Mouse (Mus musculus) embryonic facial prominence, embryonic 12.5 days (tissue): Measurements from ENCODE around the gene Hbb-bh2. TPM values are rescaled to one million over a fixed set of nuclear protein-coding genes. Genes with fewer than 3 reads are reported as not detected.
"Not testable (repeated sequence)": the region's sequence is repeated elsewhere in the genome, so short reads cannot be mapped to it uniquely, and the experiment has no call there.

ENCODE experiments used
- ATAC-seq: fragments of 200-750 bp; cut with Nextera tagmentation; 2 replicates; pipeline ENCODE4 v1.8.0; 2017; ENCODE audit not compliant: insufficient number of reproducible peaks, insufficient read depth, low FRiP score, low TSS enrichment
- H3K27ac ChIP-seq: fragments of 300-500 bp; sonication (generic); 2 replicates; pipeline ENCODE4 v1.5.1; 2016; ENCODE audit warnings: mild to moderate bottlenecking
- H3K27me3 ChIP-seq: fragments of 300-500 bp; sonication (generic); 2 replicates; pipeline ENCODE4 v1.6.1; 2016; ENCODE audit warnings: mild to moderate bottlenecking, moderate library complexity
- H3K36me3 ChIP-seq: fragments of 300-500 bp; sonication (generic); 2 replicates; pipeline ENCODE4 v1.6.1; 2016; ENCODE audit warnings: mild to moderate bottlenecking
- H3K4me1 ChIP-seq: fragments of 300-500 bp; sonication (generic); 2 replicates; pipeline ENCODE4 v1.6.1; 2016
- H3K4me2 ChIP-seq: fragments of 300-500 bp; sonication (generic); replicated peaks from 2 replicates; pipeline ENCODE4 v1.6.1; 2016; ENCODE audit warnings: mild to moderate bottlenecking, moderate library complexity
- H3K4me3 ChIP-seq: fragments of 300-500 bp; sonication (generic); 2 replicates; pipeline ENCODE4 v1.5.1; 2016; ENCODE audit warnings: mild to moderate bottlenecking
- H3K9ac ChIP-seq: fragments of 300-500 bp; sonication (generic); 2 replicates; pipeline ENCODE4 v1.6.1; 2016; ENCODE audit warnings: mild to moderate bottlenecking, moderate library complexity
- H3K9me3 ChIP-seq: fragments of 300-500 bp; sonication (generic); 2 replicates; pipeline ENCODE4 v1.6.1; 2016; ENCODE audit warnings: mild to moderate bottlenecking, moderate library complexity
- WGBS: fragments of 180-500 bp; shearing (Covaris S2); methylation state at CpG from one replicate; pipeline ENCODE4 v1.1.7; 2016; 5-methylcytosine and 5-hydroxymethylcytosine counted together
- polyA plus RNA-seq: library from polyadenylated mRNA; unstranded; fragments of >200 nt; fragmentation: Nextera tagmentation; extraction: Ambion mirVana; gene quantifications from 2 replicates; pipeline ENCODE4 v1.2.1, GENCODE M21; 2016

The Hbb-bh2 gene
- polyA plus RNA-seq, 1 experiment from 2014 or later = 0.32 TPM

DNA sequence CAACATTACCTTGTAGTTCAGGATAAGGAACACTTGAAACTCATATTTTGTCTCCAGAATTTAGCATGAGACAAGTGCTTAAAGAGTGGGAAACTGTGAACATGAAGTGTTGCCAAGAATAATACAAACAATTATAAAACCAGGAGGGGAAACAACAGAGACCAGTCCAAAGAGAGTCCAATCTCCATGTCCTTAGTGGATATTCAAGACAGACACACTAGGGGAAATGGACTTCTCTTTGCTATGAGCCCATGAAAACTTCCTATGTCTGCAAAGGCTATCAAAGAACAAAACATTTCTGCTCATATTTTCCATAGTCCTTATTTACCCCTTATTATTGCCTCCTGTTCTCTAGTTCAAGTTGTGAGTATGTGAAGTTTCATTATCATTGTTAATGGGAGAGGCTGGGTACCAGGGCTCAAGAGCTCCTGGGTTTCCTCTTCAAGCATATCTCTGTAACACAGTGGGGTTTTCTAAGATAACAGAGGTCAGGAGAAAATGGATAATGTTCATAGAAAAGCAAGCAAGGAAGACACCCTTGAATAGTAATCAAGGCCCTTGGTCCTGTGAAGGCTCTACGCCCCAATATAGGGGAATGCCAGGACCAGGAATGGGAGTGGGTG lies 29.0 kb downstream of the Hbb-bh2 start:
- H3K9ac ChIP-seq = no peak overlapping the region
- H3K4me1 ChIP-seq = no peaks in the 10 kb centered on the region
- WGBS = 80% methylated on average over 1 of the region's 1 CpGs
- no peak overlapping the region for H3K4me2 ChIP-seq
- no peak for ATAC-seq
- no peaks in the 10 kb centered on the region for H3K27me3 ChIP-seq
- H3K4me3 ChIP-seq = no peak overlapping the region
- H3K9me3 ChIP-seq = no peaks in the 10 kb centered on the region
- H3K27ac ChIP-seq = no peak overlapping the region
- no peaks in the 10 kb centered on the region for H3K36me3 ChIP-seq

DNA sequence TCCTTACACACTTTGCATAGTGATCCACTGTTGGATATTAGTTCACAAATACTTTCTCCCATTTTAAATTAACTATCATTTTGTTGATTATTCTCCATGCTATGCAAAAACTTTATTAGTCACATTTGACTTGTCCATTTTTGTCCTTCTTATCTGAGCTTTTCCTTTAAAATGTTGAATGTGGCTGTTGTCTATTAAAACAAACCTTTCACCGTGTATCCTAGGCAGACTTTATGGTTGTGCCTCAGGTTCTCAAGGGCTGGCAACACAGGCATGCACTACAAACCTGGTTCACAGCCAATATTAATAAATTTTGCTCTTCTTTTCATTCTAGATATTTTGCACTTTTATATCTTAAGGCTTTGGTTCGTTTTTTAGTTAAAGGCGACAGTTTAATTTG lies 29.6 kb downstream of the Hbb-bh2 start:
- ATAC-seq = no peak
- no peak overlapping the region for H3K4me3 ChIP-seq
- 81% methylated on average over 3 of the region's 3 CpGs for WGBS
- no peaks in the 10 kb centered on the region for H3K27me3 ChIP-seq
- no peak overlapping the region for H3K9ac ChIP-seq
- H3K36me3 ChIP-seq = no peaks in the 10 kb centered on the region
- no peaks in the 10 kb centered on the region for H3K9me3 ChIP-seq
- no peak overlapping the region for H3K4me2 ChIP-seq
- no peak overlapping the region for H3K27ac ChIP-seq
- H3K4me1 ChIP-seq = no peaks in the 10 kb centered on the region

DNA sequence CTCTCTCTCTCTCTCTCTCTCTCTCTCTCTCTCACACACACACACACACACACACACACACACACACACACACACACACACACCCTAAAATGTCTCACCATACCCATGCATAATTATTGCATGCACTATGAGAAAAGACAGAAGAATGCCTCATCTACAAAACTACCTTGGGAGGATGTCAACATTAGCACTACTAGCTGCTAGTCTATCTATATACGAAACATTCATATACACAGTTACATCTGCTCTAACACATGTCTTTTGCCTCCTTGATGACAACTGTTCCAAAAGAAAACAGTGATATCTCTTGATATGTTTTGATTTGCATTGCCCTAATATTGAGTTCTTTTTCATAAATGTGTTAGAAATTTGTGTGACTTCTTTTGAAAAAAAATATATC lies 30.0 kb downstream of the Hbb-bh2 start:
- no peak for ATAC-seq
- no peak overlapping the region for H3K4me2 ChIP-seq
- H3K36me3 ChIP-seq = no peaks in the 10 kb centered on the region
- H3K9me3 ChIP-seq = no peaks in the 10 kb centered on the region
- no peak overlapping the region for H3K4me3 ChIP-seq
- no peak overlapping the region for H3K27ac ChIP-seq
- H3K27me3 ChIP-seq = no peaks in the 10 kb centered on the region
- no peak overlapping the region for H3K9ac ChIP-seq
- H3K4me1 ChIP-seq = no peaks in the 10 kb centered on the region
- 89% methylated on average over 1 of the region's 1 CpGs for WGBS

DNA sequence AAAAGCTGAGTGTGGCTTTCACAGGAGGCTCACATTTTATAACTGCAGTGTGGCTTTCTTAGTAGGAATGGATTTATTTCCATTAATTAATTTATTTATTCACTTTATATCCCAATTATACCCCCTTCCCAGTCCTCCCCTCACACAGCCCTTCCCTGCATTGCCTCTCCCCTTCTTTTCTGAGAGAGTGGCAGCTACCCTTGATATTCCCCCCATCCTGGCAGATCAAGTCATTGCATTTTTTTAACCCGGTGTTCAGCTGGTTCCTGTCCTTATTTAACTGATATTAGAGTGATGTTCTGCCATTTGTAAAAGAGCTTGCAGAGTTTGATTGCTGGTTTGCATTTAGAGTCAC lies 30.5 kb downstream of the Hbb-bh2 start:
- 52% methylated on average over 1 of the region's 1 CpGs for WGBS

DNA sequence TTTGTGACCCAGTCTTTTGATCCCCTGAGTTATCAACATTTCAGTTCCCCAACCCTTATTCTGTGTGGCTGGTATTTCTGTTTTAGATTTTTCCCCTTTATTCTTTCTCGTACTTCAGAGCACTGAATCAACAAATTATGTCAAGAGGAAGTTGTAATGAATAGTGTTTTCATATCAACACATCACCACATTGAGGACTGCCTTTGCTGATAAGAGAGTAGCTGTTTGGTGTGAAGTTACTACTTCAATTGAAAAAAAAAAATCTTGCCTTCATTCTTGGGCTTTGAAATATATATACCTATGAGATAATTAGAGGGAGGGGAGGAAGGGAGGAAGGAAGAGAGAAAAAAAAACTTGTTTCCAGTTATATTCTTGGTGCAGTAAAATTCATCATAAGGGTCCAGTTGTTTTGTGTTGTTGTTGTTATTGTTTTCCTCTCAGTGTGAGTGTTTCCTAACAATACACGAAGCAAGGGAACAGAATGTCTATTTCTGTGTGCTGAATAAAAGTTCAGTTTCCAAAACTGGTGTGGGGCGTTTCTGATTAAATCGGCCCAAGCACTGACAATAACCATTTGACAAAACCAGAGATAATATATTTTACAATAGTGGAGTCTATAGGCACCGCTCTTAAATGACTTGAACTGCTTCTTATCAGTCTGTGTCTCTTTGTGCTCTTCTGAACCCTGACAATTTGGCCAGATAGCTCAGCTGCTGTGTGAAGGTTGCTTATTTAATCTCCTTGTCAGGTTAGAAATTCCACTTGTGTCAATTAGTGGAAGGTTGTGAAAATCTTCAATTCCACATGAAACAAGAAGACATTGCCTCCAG lies 31.1 kb downstream of the Hbb-bh2 start:
- Histone ChIP-seq H3K27ac (no peak overlapping the region), H3K4me2 (no peak overlapping the region), H3K27me3 (no peaks in the 10 kb centered on the region), H3K36me3 (no peaks in the 10 kb centered on the region), H3K9ac (no peak overlapping the region), H3K4me1 (no peaks in the 10 kb centered on the region), H3K9me3 (no peaks in the 10 kb centered on the region), H3K4me3 (no peak overlapping the region)
- WGBS = 70% methylated on average over 5 of the region's 5 CpGs
- ATAC-seq = no peak

More for the DNA sequence above, 30.5 kb downstream of the Hbb-bh2 start:
- Histone ChIP-seq H3K4me1 (no peaks in the 10 kb centered on the region), H3K9ac (no peak overlapping the region), H3K36me3 (no peaks in the 10 kb centered on the region), H3K4me3 (no peak overlapping the region), H3K27ac (no peak overlapping the region), H3K9me3 (no peaks in the 10 kb centered on the region), H3K4me2 (no peak overlapping the region), H3K27me3 (no peaks in the 10 kb centered on the region)
- no peak for ATAC-seq

DNA sequence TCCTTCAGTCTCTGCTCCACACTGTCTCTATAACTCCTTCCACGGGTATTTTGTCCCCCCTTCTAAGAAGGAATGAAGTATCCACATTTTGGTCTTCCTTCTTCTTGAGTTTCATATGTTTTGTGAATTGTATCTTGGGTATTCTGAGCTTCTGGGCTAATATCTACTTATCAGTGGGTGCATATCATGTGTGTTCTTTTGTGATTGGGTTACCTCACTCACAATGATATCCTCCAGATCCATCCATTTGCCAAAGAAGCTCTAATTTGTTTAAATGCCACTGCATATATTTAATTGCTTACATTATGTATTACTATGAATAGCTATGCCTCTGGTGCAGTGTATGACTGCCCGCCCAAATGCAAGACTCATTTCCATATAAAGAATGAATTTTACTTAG lies 32.2 kb downstream of the Hbb-bh2 start:
- not testable (repeated sequence) for ATAC-seq, H3K27me3 ChIP-seq, H3K4me2 ChIP-seq, H3K4me1 ChIP-seq, H3K27ac ChIP-seq, H3K4me3 ChIP-seq, H3K36me3 ChIP-seq, H3K9me3 ChIP-seq, H3K9ac ChIP-seq
- 62% methylated on average over 2 of the region's 2 CpGs for WGBS

DNA sequence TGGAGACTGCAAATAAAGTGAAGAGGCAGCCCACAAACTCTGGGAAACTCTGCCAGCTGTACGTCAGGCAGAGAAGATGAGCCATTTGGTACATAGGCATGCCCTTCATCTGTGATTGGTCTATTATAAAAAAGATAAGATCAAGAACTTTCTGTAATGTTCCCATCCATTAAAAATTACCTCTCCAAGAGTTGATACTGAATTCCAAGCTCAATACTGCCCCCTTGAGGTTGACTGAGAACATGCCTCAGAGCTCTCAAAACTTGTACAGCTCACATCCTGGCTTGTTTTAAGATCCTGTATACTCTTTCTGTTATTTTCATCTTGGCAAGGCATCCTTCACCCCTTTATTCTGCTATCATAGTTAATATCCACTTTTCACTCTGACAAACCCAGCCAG lies 33.5 kb downstream of the Hbb-bh2 start:
- H3K9ac ChIP-seq = no peak overlapping the region
- no peaks in the 10 kb centered on the region for H3K36me3 ChIP-seq
- no peaks in the 10 kb centered on the region for H3K27me3 ChIP-seq
- 69% methylated on average over 1 of the region's 1 CpGs for WGBS
- H3K4me1 ChIP-seq = no peaks in the 10 kb centered on the region
- H3K9me3 ChIP-seq = no peaks in the 10 kb centered on the region
- H3K4me2 ChIP-seq = no peak overlapping the region
- no peak overlapping the region for H3K4me3 ChIP-seq
- no peak overlapping the region for H3K27ac ChIP-seq
- no peak for ATAC-seq

DNA sequence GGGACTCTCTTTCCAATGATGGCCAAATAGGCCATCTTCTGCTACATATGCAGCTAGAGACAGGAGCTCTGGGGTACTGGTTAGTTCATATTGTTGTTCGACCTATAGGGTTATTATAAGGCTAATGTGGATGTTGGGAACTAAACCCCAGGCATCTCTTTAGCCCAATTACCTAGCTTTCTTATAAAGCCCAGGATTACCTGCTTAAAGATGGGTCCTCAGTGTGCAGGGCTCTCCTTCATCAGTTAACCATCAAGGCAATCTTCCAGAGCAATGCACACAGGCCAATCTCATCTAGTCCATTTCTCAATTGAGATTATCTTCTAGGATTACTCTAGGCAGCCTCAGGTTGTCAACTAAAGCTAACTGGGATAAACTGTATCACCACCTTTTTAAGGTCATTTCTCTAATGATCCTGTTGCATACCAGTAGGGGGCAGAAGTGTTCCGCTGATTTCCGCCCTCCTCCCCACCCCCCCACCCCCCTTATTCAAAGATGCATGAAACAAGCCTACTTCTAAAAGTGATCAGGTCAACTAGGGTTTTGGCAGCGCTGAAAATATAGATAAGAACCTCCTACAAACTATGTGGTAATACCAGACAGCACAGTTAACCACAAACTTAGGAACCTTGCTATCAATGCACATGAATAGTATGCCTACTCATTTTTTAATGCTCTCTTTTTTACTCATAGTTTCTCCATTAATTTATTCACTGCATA lies 47.5 kb downstream of the Hbb-bh2 start:
- Histone ChIP-seq H3K4me3 (no peak overlapping the region), H3K9ac (no peak overlapping the region), H3K27ac (no peak overlapping the region), H3K4me2 (no peak overlapping the region), H3K27me3 (no peaks in the 10 kb centered on the region), H3K4me1 (no peaks in the 10 kb centered on the region), H3K9me3 (no peaks in the 10 kb centered on the region), H3K36me3 (no peaks in the 10 kb centered on the region)
- WGBS = 24% methylated on average over 4 of the region's 4 CpGs
- no peak for ATAC-seq

DNA sequence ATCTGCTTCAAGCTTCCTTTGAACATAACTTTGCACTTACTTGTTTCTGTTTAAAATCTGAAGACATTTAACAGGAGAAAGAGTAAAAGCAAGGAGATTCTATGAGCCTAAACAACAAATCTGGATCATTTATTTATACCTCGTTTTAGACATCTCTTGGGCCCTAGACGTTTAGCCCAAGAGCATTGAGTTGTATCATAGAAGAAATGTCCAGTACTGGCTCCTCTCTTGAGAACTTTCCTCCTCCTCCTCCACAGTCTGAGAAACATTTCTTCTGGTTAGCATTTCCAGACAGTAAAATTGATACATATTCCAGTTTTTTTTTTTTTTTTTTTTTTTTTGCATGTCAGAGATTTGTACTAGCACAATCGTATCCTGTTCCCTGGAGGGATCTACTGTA lies 48.6 kb downstream of the Hbb-bh2 start, which contains the start of gene Olfr67:
Gene Olfr67 (minus strand): TSS at position 101 of the 400 bp plus-strand sequence.
- Histone ChIP-seq H3K4me1 (no peaks in the 10 kb centered on the region), H3K4me2 (no peak within 1 kb of the TSS), H3K27ac (no peak within 1 kb of the TSS), H3K9ac (no peak within 1 kb of the TSS), H3K4me3 (no peak within 1 kb of the TSS), H3K27me3 (no peaks in the 10 kb centered on the region), H3K9me3 (no peaks in the 10 kb centered on the region), H3K36me3 (no peaks in the 10 kb centered on the region)
- WGBS = 81% methylated on average over 3 of the region's 3 CpGs
- ATAC-seq = no peak

Other genes with a start within 250 kb of the Hbb-bh2 start
- gene Olfr619, start 239.9 kb downstream of the Hbb-bh2 start, polyA plus RNA-seq = not detected in 2 replicates
- not detected in 2 replicates for gene Olfr620, start 228.0 kb downstream of the Hbb-bh2 start, polyA plus RNA-seq
- not detected in 2 replicates for gene Olfr622, start 197.8 kb downstream of the Hbb-bh2 start, polyA plus RNA-seq
- not detected in 2 replicates for gene Olfr623, start 176.8 kb downstream of the Hbb-bh2 start, polyA plus RNA-seq
- gene Olfr624, start 169.3 kb downstream of the Hbb-bh2 start, polyA plus RNA-seq = 0.04 and 0.10 TPM in 2 replicates
- gene Olfr625-ps1, start 157.8 kb downstream of the Hbb-bh2 start, polyA plus RNA-seq = not detected in 2 replicates
- gene Olfr243, start 125.8 kb downstream of the Hbb-bh2 start, polyA plus RNA-seq = not detected in 2 replicates
- not detected in 2 replicates for gene Olfr628, start 110.1 kb downstream of the Hbb-bh2 start, polyA plus RNA-seq
- not detected in 2 replicates for gene Olfr629, start 95.6 kb downstream of the Hbb-bh2 start, polyA plus RNA-seq
- not detected in 2 replicates for gene Olfr630, start 83.2 kb downstream of the Hbb-bh2 start, polyA plus RNA-seq
- not detected in 2 replicates for gene Olfr69, start 68.9 kb downstream of the Hbb-bh2 start, polyA plus RNA-seq
- not detected in 2 replicates for gene Olfr68, start 60.8 kb downstream of the Hbb-bh2 start, polyA plus RNA-seq
- gene Olfr67, start 48.7 kb downstream of the Hbb-bh2 start, polyA plus RNA-seq = not detected in 2 replicates
- 883 and 936 TPM in 2 replicates for gene Hbb-bt, start 26.5 kb downstream of the Hbb-bh2 start, polyA plus RNA-seq
- gene Hbb-bs, start 12.4 kb downstream of the Hbb-bh2 start, polyA plus RNA-seq = 706 and 771 TPM in 2 replicates
- 537 and 696 TPM in 2 replicates for gene Hbb-bh1, start 2.6 kb upstream of the Hbb-bh2 start, polyA plus RNA-seq
- gene Hbb-y, start 12.7 kb upstream of the Hbb-bh2 start, polyA plus RNA-seq = 8,998 and 9,810 TPM in 2 replicates
- not detected in 2 replicates for gene Olfr66, start 45.7 kb upstream of the Hbb-bh2 start, polyA plus RNA-seq
- gene Olfr64, start 54.0 kb upstream of the Hbb-bh2 start, polyA plus RNA-seq = not detected in 2 replicates
- gene Olfr65, start 63.0 kb upstream of the Hbb-bh2 start, polyA plus RNA-seq = not detected in 2 replicates
- not detected in 2 replicates for gene Olfr631, start 88.3 kb upstream of the Hbb-bh2 start, polyA plus RNA-seq
- gene Olfr632, start 93.8 kb upstream of the Hbb-bh2 start, polyA plus RNA-seq = 0.06 TPM in 1 of 2 replicates, not detected in the other
- gene Olfr633, start 103.9 kb upstream of the Hbb-bh2 start, polyA plus RNA-seq = not detected in 2 replicates
- gene Olfr635, start 130.6 kb upstream of the Hbb-bh2 start, polyA plus RNA-seq = not detected in 2 replicates
- not detected in 2 replicates for gene Olfr638, start 158.2 kb upstream of the Hbb-bh2 start, polyA plus RNA-seq
- gene Olfr639, start 176.8 kb upstream of the Hbb-bh2 start, polyA plus RNA-seq = 0.04 TPM in 1 of 2 replicates, not detected in the other
- gene Olfr640, start 185.1 kb upstream of the Hbb-bh2 start, polyA plus RNA-seq = not detected in 2 replicates
- gene Olfr641, start 194.9 kb upstream of the Hbb-bh2 start, polyA plus RNA-seq = not detected in 2 replicates
- not detected in 2 replicates for gene Olfr642, start 212.1 kb upstream of the Hbb-bh2 start, polyA plus RNA-seq
- gene 4930516K23Rik, start 220.9 kb upstream of the Hbb-bh2 start, polyA plus RNA-seq = not detected in 2 replicates
- gene Olfr644, start 231.3 kb upstream of the Hbb-bh2 start, polyA plus RNA-seq = not detected in 2 replicates
- not detected in 2 replicates for gene Olfr645, start 244.9 kb upstream of the Hbb-bh2 start, polyA plus RNA-seq